ENCODE assay signal across 13 mouse cellular contexts in the genomic region with DNA sequence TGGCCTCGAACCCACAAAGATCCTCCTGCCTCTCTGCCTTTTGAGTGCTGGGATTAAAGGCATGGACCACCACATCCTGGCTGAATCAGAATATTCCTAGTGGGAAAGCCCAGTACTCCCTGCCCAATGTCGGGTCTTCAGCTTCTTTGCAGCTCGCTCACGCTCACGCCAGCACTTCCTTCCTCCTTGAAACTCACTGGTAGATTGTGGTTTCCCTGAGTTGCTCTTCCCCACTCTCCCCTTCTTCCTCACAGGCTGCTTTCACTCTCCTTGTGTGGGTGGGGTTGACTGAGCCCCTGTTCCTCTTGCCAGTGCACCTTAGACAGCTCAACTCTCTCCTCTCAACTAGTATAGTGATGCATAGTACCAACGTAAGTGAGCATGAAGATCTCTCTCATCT. TPM values are rescaled to one million over a fixed set of nuclear protein-coding genes. Genes with fewer than 3 reads are reported as not detected.
DNase-seq lines count a peak whose midpoint lies in the region; ATAC-seq and TF ChIP-seq lines count a peak whose summit lies in the region.
"Had no signal": no experiment of that assay in that cellular context is flagged by ENCODE, and none has a peak within 500 bp of the region (broad histone marks: within the 10 kb centered on the region; RNA-seq: fewer than 3 reads in every experiment).

No protein-coding gene starts in this region.

- no peaks in the 10 kb centered on the region for H3K27me3 ChIP-seq in kidney, adult 2 months (replicated peaks; ENCODE audit: control insufficient read depth, insufficient read depth, low read length)
- no peaks in the 10 kb centered on the region for H3K27me3 ChIP-seq in kidney, embryonic 16.5 days (ENCODE audit: insufficient read depth, low read length)
- H3K27me3 ChIP-seq in liver, embryonic 15.5 days = no peaks in the 10 kb centered on the region
- H3K27me3 ChIP-seq: forebrain, embryonic 12.5 days; heart, embryonic 15.5 days had no signal

- no peaks in the 10 kb centered on the region for H3K9me3 ChIP-seq in kidney, embryonic 16.5 days (ENCODE audit: low read length)
- no peaks in the 10 kb centered on the region for H3K9me3 ChIP-seq in liver, embryonic 15.5 days (replicated peaks)
- H3K9me3 ChIP-seq: forebrain, embryonic 12.5 days; heart, embryonic 15.5 days had no signal

- no peaks in the 10 kb centered on the region for H3K4me1 ChIP-seq in kidney, adult 2 months (ENCODE audit: control insufficient read depth, insufficient read depth, low read length)
- no peaks in the 10 kb centered on the region for H3K4me1 ChIP-seq in kidney, embryonic 16.5 days (ENCODE audit: insufficient read depth, low read length)
- H3K4me1 ChIP-seq in liver, embryonic 15.5 days (replicated peaks) = peaks cover 78% of the 10 kb centered on the region
- H3K4me1 ChIP-seq: forebrain, embryonic 12.5 days; heart, embryonic 15.5 days had no signal

- no peak overlapping the region for H3K27ac ChIP-seq in kidney, adult 2 months (ENCODE audit: insufficient read depth, low read depth, low read length)
- no peak overlapping the region for H3K27ac ChIP-seq in kidney, embryonic 16.5 days (ENCODE audit: low read length)
- H3K27ac ChIP-seq in liver, embryonic 15.5 days (replicated peaks) = peak overlapping the region; percentile 99
- H3K27ac ChIP-seq: forebrain, embryonic 12.5 days; heart, embryonic 15.5 days had no signal

- WGBS in kidney, adult 2 months = 73% methylated on average over 6 of the region's 6 CpGs
- 83% methylated on average over 6 of the region's 6 CpGs for WGBS in kidney, embryonic 16.5 days
- WGBS in liver, embryonic 15.5 days (ENCODE audit: insufficient replicate concordance) = 34% methylated on average over 6 of the region's 6 CpGs

- H3K9ac ChIP-seq in kidney, embryonic 16.5 days (replicated peaks; ENCODE audit: low read length) = no peak overlapping the region
- peak overlapping the region; percentile 63 for H3K9ac ChIP-seq in liver, embryonic 15.5 days
- H3K9ac ChIP-seq: forebrain, embryonic 12.5 days; heart, embryonic 15.5 days had no signal

- H3K4me2 ChIP-seq in kidney, embryonic 16.5 days (replicated peaks; ENCODE audit: low read depth, low read length) = no peak overlapping the region
- peak overlapping the region; percentile 72 for H3K4me2 ChIP-seq in liver, embryonic 15.5 days
- H3K4me2 ChIP-seq: forebrain, embryonic 12.5 days; heart, embryonic 15.5 days had no signal

- H3K36me3 ChIP-seq in kidney, adult 2 months (ENCODE audit: control insufficient read depth, insufficient read depth, low read length) = no peaks in the 10 kb centered on the region
- H3K36me3 ChIP-seq in kidney, embryonic 16.5 days (ENCODE audit: insufficient read depth, low read length) = no peaks in the 10 kb centered on the region
- H3K36me3 ChIP-seq in liver, embryonic 15.5 days (replicated peaks) = no peaks in the 10 kb centered on the region
- H3K36me3 ChIP-seq: forebrain, embryonic 12.5 days; heart, embryonic 15.5 days had no signal

- peak; percentile 13 for DNase-seq in kidney, adult 2 months
- DNase-seq in T-cell, adult 2 months (ENCODE audit: low spot score) = peak; percentile 63
- DNase-seq in thymus, postnatal 0 days (ENCODE audit: low spot score) = peak; percentile 71
- no peak for DNase-seq in urinary bladder, adult 2 months (ENCODE audit: low spot score)
- no peak for DNase-seq in c-Kit-positive CD71-positive TER-119-positive erythroid progenitor cells, embryonic 14.5 days (ENCODE audit: low spot score)
- DNase-seq in urinary bladder, postnatal 4 days (ENCODE audit: low spot score in 2 of 2) = no peak
- DNase-seq: adrenal gland, postnatal 10 days; kidney, postnatal 10 days had no signal

- no peak overlapping the region for H3K4me3 ChIP-seq in kidney, adult 2 months (ENCODE audit: insufficient read depth, low read depth, low read length)
- H3K4me3 ChIP-seq in kidney, embryonic 16.5 days (ENCODE audit: low read length) = no peak overlapping the region
- 0 out of 2 replicates have a peak overlapping the region, but pooled peaks have one; percentile 28 for H3K4me3 ChIP-seq in liver, embryonic 15.5 days (replicated peaks)
- H3K4me3 ChIP-seq: forebrain, embryonic 12.5 days; heart, embryonic 15.5 days had no signal

- no peak for TF ChIP-seq CTCF in kidney, adult 2 months (conservative IDR thresholded peaks at IDR 0.05; ENCODE audit: insufficient read depth, insufficient read length, low read depth, low read length)

- no peak for ATAC-seq in kidney, embryonic 16.5 days (ENCODE audit: low FRiP score, low TSS enrichment)
- no peak for ATAC-seq in liver, embryonic 15.5 days (ENCODE audit: insufficient read depth)

- no peak for TF ChIP-seq POLR2A in kidney, adult 2 months (IDR thresholded peaks at IDR 0.05; ENCODE audit: low read depth, low read length)

RNA-seq across cellular contexts. Expression of a gene that starts 1.8 kb away (rescaled TPM):
- 0.03 and 0.04 TPM in 2 replicates for polyA plus RNA-seq in kidney, adult 2 months (2012; rRNA removed)
- 1.4 and 1.5 TPM in 2 replicates for polyA plus RNA-seq in kidney, embryonic 16.5 days (2015; fragmentation: Nextera tagmentation; extraction: Ambion mirVana)
- 386 and 388 TPM in 2 replicates for polyA plus RNA-seq in liver, embryonic 15.5 days (2015; fragmentation: Nextera tagmentation; extraction: Ambion mirVana)
- 5.3 and 6.8 TPM in 2 replicates for polyA plus RNA-seq in thymus, postnatal 0 days (2015; fragmentation: Nextera tagmentation; extraction: Ambion mirVana)
- polyA plus RNA-seq in urinary bladder, adult 2 months (2012; rRNA removed) = 0.06 and 0.07 TPM in 2 replicates
- polyA plus RNA-seq: cortical plate, adult 2 months had no signal

RNA-seq across cellular contexts. Expression of a gene that starts 22.3 kb away (rescaled TPM):
- 6.1 and 7.0 TPM in 2 replicates for polyA plus RNA-seq in kidney, adult 2 months (2012; rRNA removed)
- 11.8 and 12.3 TPM in 2 replicates for polyA plus RNA-seq in kidney, embryonic 16.5 days (2015; fragmentation: Nextera tagmentation; extraction: Ambion mirVana)
- polyA plus RNA-seq in liver, embryonic 15.5 days (2015; fragmentation: Nextera tagmentation; extraction: Ambion mirVana) = 8.2 and 10.5 TPM in 2 replicates
- polyA plus RNA-seq in thymus, postnatal 0 days (2015; fragmentation: Nextera tagmentation; extraction: Ambion mirVana) = 19.9 and 20.9 TPM in 2 replicates
- 4.7 and 6.3 TPM in 2 replicates for polyA plus RNA-seq in urinary bladder, adult 2 months (2012; rRNA removed)

RNA-seq across cellular contexts. Expression of a gene that starts 39.2 kb away (rescaled TPM):
- polyA plus RNA-seq in kidney, adult 2 months (2012; rRNA removed) = 9.8 and 12.7 TPM in 2 replicates
- 284 and 308 TPM in 2 replicates for polyA plus RNA-seq in kidney, embryonic 16.5 days (2015; fragmentation: Nextera tagmentation; extraction: Ambion mirVana)
- 387 TPM in 2 replicates for polyA plus RNA-seq in liver, embryonic 15.5 days (2015; fragmentation: Nextera tagmentation; extraction: Ambion mirVana)
- polyA plus RNA-seq in thymus, postnatal 0 days (2015; fragmentation: Nextera tagmentation; extraction: Ambion mirVana) = 356 and 374 TPM in 2 replicates
- polyA plus RNA-seq in urinary bladder, adult 2 months (2012; rRNA removed) = 26.7 and 71.9 TPM in 2 replicates

Comparison
In these comparisons a context has a peak if more than half of its experiments do, and no peak if none do; other contexts are left out.
1. DNase-seq: peak in kidney, adult 2 months (single experiment), T-cell, adult 2 months (single experiment) and thymus, postnatal 0 days (single experiment); none in urinary bladder, adult 2 months (single experiment), c-Kit-positive CD71-positive TER-119-positive erythroid progenitor cells, embryonic 14.5 days (single experiment) and urinary bladder, postnatal 4 days (0 of 2).
2. RNA of a gene that starts 1.8 kb away (polyA plus RNA-seq): 386 to 388 TPM in liver, embryonic 15.5 days; 5.3 to 6.8 TPM in thymus, postnatal 0 days, 1.4 to 1.5 TPM in kidney, embryonic 16.5 days, 0.06 to 0.07 TPM in urinary bladder, adult 2 months and 0.03 to 0.04 TPM in kidney, adult 2 months; every median in the first group is over 10 times any median in the second.